Mouse (Mus musculus) lung, postnatal 14 days (tissue): ENCODE measurements around the gene Gm5926.
"Not testable (repeated sequence)": the region's sequence is repeated elsewhere in the genome, so short reads cannot be mapped to it uniquely, and the experiment has no call there.

Experiments used
- DNase-seq: peaks from one replicate; pipeline ENCODE4 v3.0.0; 2021

Gene Gm5926

GRCm38 (mm10) chrX:32650416-32650815 lies at the start of gene Gm5926:
Gene Gm5926, plus strand, starts transcription at chrX:32650716.
- not testable (repeated sequence) for DNase-seq

DNA sequence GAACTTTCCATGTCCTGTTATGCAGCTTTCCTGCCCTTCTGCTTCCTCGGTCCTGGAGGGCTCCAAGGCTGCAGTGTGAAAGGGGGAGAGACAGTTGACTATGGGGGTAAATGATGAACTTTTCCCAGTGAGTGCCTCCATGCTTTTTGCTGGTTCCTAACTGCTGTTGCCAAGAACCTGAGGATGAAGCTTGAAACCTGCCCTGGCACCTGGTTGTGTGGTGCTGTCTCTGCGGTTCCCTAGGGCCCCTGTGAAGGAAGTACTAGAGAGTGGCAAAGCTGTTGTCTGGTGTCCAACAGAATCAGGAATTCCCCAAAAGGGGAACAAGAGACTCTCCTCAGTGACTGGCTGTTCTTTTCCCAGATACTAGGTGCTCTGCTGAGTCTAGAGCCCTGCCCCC lies 49.5 kb upstream of the Gm5926 start:
- not testable (repeated sequence) for DNase-seq

- DNase-seq: not testable (repeated sequence)
These were observed 49.1 kb upstream of the Gm5926 start for GRCm38 (mm10) chrX:32601425-32601824.
